Mouse (Mus musculus): Measurements from ENCODE around the gene Tbx15. TPM values are rescaled to one million over a fixed set of nuclear protein-coding genes. Genes with fewer than 3 reads are reported as not detected.

Gene Tbx15
- polyA plus RNA-seq, 1 experiment = 2.7 TPM

DNA sequence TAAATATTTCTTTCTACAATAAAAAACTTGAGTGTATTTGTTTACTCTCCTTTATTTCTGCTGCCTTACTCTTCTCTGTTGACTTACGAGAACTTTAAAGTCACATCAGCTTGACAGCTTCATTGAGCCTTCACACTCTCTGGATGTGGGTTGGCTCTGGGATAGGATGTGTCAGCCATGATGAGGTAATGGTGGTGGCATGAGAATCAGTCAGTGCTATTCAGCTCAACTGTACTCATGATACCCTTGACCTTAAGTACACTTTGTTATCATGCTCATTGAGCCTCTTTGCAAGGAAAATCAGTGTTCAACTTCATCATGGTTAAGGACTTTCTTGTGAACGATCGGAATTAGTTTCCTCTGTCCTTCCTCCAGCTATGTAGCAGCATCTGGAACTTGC is 99.8 kb downstream of the Tbx15 start:
- TF ChIP-seq POLR2A (IDR thresholded peaks at IDR 0.05; ENCODE audit: borderline replicate concordance, control insufficient read depth, low read depth, low read length) (no peak), CTCF (IDR thresholded peaks at IDR 0.05; ENCODE audit: control insufficient read depth, insufficient read depth, low read length) (no peak)
- 86% methylated on average over 3 of the region's 3 CpGs for WGBS
- no peak overlapping the region for H3K4me3 ChIP-seq (replicated peaks; ENCODE audit: control insufficient read depth, low read depth, low read length)

DNA sequence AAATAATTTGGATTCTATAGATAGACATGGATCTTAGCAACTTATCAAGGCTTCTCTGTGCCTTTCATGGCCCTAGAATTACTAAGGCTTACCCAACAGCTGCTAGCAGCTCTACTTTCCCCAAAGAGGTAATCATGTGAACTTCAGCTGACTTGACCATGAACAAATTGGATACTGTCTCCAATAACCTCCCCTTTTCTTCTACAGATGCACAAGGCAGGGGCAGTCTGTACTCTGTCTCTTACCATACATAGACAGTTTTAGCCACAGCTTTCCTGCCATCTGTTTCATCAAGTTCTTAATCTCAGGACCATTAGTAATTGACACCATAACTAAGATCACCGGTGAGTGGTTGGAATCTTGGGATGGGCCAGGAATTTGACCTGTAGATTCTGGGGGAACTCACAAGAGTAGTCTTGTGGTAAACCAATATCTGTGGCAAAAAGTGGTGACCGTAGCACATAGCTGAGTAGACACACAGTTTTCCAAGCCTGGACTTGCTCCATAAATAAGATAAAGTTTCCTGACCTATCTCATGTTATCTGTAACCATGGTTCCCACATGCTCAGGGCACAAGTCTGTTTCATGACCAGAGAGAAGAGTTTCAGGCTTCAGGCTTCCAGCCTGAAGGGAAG is 139.6 kb downstream of the Tbx15 start:
- Histone ChIP-seq H3K4me3 (replicated peaks; ENCODE audit: control insufficient read depth, low read depth, low read length) (no peak overlapping the region), H3K27ac (ENCODE audit: control insufficient read depth, insufficient read depth, low read depth, low read length, poor library complexity) (no peak overlapping the region), H3K4me1 (ENCODE audit: control insufficient read depth, insufficient read depth, low read length) (no peaks in the 10 kb centered on the region)
- 84% methylated on average over 2 of the region's 2 CpGs for WGBS
- TF ChIP-seq POLR2A (IDR thresholded peaks at IDR 0.05; ENCODE audit: borderline replicate concordance, control insufficient read depth, low read depth, low read length) = no peak
- no peak for TF ChIP-seq CTCF (IDR thresholded peaks at IDR 0.05; ENCODE audit: control insufficient read depth, insufficient read depth, low read length)

More for the DNA sequence above, 99.8 kb downstream of the Tbx15 start:
- H3K4me1 ChIP-seq (ENCODE audit: control insufficient read depth, insufficient read depth, low read length) = no peaks in the 10 kb centered on the region
- H3K27ac ChIP-seq (ENCODE audit: control insufficient read depth, insufficient read depth, low read depth, low read length, poor library complexity) = no peak overlapping the region

DNA sequence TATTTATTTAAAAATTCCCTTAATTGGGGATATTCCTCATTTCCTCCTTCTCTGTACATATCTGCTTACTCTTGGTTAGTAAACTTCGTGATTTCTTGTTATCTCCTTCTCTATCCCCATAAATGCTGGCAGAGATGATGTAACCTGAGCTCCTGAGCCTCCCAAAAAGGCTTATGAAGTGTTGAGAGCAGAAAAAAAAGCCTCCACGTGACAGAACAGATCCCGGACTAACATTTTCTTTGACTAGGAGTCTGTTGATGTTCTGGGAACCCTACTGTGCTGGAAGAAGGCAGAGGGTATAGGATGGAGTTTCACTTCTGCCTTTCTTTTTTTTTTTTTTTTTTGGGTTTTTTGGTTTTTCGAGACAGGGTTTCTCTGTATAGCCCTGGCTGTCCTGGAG is 146.9 kb downstream of the Tbx15 start:
- Histone ChIP-seq H3K27ac (ENCODE audit: control insufficient read depth, insufficient read depth, low read depth, low read length, poor library complexity) (no peak overlapping the region), H3K4me1 (ENCODE audit: control insufficient read depth, insufficient read depth, low read length) (no peaks in the 10 kb centered on the region), H3K4me3 (replicated peaks; ENCODE audit: control insufficient read depth, low read depth, low read length) (no peak overlapping the region)
- WGBS = 42% methylated on average over 4 of the region's 4 CpGs
- TF ChIP-seq POLR2A (IDR thresholded peaks at IDR 0.05; ENCODE audit: borderline replicate concordance, control insufficient read depth, low read depth, low read length) = no peak
- TF ChIP-seq CTCF (IDR thresholded peaks at IDR 0.05; ENCODE audit: control insufficient read depth, insufficient read depth, low read length) = no peak

Other genes starting within 250 kb of the Tbx15 start
- gene Wars2, start 99.3 kb upstream of the Tbx15 start, polyA plus RNA-seq (2011; ENCODE audit: insufficient read depth, insufficient read length, low replicate concordance, missing spikeins) = 2.5 and 4.2 TPM in 2 replicates

Data from bone marrow, adult 2 months (tissue).